In the genomic region with DNA sequence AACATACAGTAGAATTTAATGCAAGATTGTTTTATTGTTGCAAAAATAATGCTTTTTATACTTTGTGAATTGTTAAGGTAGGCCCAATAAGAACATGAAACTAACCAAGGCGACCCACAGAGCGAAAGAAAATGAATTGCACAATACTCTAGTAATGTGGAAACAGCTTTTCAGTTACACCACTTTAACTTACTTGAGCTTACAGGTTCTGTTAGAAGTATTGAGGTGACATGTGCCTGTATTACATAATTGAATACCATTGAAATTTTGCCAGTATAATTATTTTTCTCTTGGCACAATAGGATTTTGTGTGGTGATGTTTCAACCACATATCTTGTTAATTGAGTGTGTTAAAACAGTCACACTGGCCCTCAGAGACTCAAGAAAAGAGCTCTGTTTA, we compare ENCODE assay signal across 42 mouse cellular contexts. TPM values are rescaled to one million over a fixed set of nuclear protein-coding genes. Genes with fewer than 3 reads are reported as not detected.
"Had no signal": no experiment of that assay in that cellular context is flagged by ENCODE, and none has a peak within 500 bp of the region (broad histone marks: within the 10 kb centered on the region; RNA-seq: fewer than 3 reads in every experiment).

No protein-coding gene starts in this region.

- DNase-seq: gastrocnemius, adult 2 months; gastrocnemius, postnatal 10 days; gastrocnemius, postnatal 25 days; heart, adult 11 months; heart, adult 2 months; heart, postnatal 14 days; heart, postnatal 36 days; kidney, adult 11 months; kidney, adult 2 months; kidney, adult 9 months; kidney, postnatal 14 days; kidney, postnatal 36 days; layer of hippocampus, adult 9-11 months; layer of hippocampus, postnatal 36 days; left cerebral cortex, postnatal 4 days had no signal

- ATAC-seq: hindbrain, postnatal 0 days; intestine, embryonic 16.5 days; liver, embryonic 12.5 days had no signal

RNA-seq across cellular contexts. Expression of a gene that starts 2.2 kb away (rescaled TPM):
- total RNA-seq: gastrocnemius, adult 2 months; gastrocnemius, postnatal 10 days; gastrocnemius, postnatal 25 days; gastrocnemius, postnatal 4 days; heart, postnatal 36 days; hematopoietic stem cell, adult 5-6 weeks; hindbrain, postnatal 0 days; layer of hippocampus, adult 18-20 months; layer of hippocampus, postnatal 14 days; layer of hippocampus, postnatal 36 days; left cerebral cortex, adult 18-20 months; left cerebral cortex, adult 8-10 months; left cerebral cortex, postnatal 10 days; left cerebral cortex, postnatal 25 days; left cerebral cortex, postnatal 4 days; liver, adult 2 months had no signal
- polyA plus RNA-seq: heart, embryonic 11.5 days; hindbrain, embryonic 15.5 days; hindbrain, postnatal 0 days; liver, embryonic 12.5 days had no signal

RNA-seq across cellular contexts. Expression of a gene that starts 28.0 kb away (rescaled TPM):
- total RNA-seq: gastrocnemius, adult 2 months; gastrocnemius, postnatal 10 days; gastrocnemius, postnatal 25 days; gastrocnemius, postnatal 4 days; heart, adult 2 months; heart, postnatal 14 days; heart, postnatal 36 days; hematopoietic stem cell, adult 5-6 weeks; hindbrain, postnatal 0 days; layer of hippocampus, adult 18-20 months; layer of hippocampus, adult 8-10 months; layer of hippocampus, postnatal 14 days; layer of hippocampus, postnatal 36 days; left cerebral cortex, adult 18-20 months; left cerebral cortex, adult 8-10 months; left cerebral cortex, postnatal 10 days; left cerebral cortex, postnatal 25 days; left cerebral cortex, postnatal 4 days; liver, adult 2 months had no signal
- polyA plus RNA-seq: heart, adult 2 months; heart, embryonic 11.5 days; heart, embryonic 13.5 days; heart, embryonic 15.5 days; heart, postnatal 0 days; hindbrain, embryonic 11.5 days; hindbrain, embryonic 13.5 days; hindbrain, embryonic 15.5 days; hindbrain, postnatal 0 days; intestine, embryonic 14.5 days; intestine, embryonic 16.5 days; kidney, adult 2 months; kidney, embryonic 15.5 days; kidney, postnatal 0 days; large intestine, adult 2 months; limb, embryonic 11.5 days; limb, embryonic 13.5 days; limb, embryonic 15.5 days; liver, adult 2 months; liver, embryonic 12.5 days had no signal
